Mouse (Mus musculus) kidney, adult 18-20 months (tissue): ENCODE data around the gene Mchr1.

Experiments
- DNase-seq: peaks from one replicate; pipeline ENCODE4 v3.0.0; 2021

Gene Mchr1

GRCm38 (mm10) chr15:81278699-81279098, 43.4 kb downstream of the Mchr1 start:
- no peak for DNase-seq

- no peak for DNase-seq
Observed at GRCm38 (mm10) chr15:81284121-81284734, 48.9 kb downstream of the Mchr1 start.
